Mouse (Mus musculus): Measurements from ENCODE around the gene Rtl5. TPM values are rescaled to one million over a fixed set of nuclear protein-coding genes. Genes with fewer than 3 reads are reported as not detected.

The Rtl5 gene
- total RNA-seq, 1 experiment from 2014 or later: 8.9 TPM

Other genes starting within 250 kb of the Rtl5 start
- 6.2 and 6.9 TPM in 2 replicates for gene Nhsl2, start 221.9 kb downstream of the Rtl5 start, total RNA-seq (2021)
- 57.5 and 116 TPM in 2 replicates for gene Pin4, start 48.1 kb upstream of the Rtl5 start, total RNA-seq (2021)
- gene Ercc6l, start 85.8 kb upstream of the Rtl5 start, total RNA-seq (2021): 1.3 and 1.5 TPM in 2 replicates
- 756 and 803 TPM in 2 replicates for gene Rps4x, start 118.1 kb upstream of the Rtl5 start, total RNA-seq (2021)
- 0.73 and 1.9 TPM in 2 replicates for gene Cited1, start 180.9 kb upstream of the Rtl5 start, total RNA-seq (2021)

Measured in adrenal gland, postnatal 25 days (tissue).